Mouse (Mus musculus) midbrain, embryonic 16.5 days (tissue): Measurements from ENCODE around the gene Col6a1. TPM values are rescaled to one million over a fixed set of nuclear protein-coding genes. Genes with fewer than 3 reads are reported as not detected.

Source experiments
- ATAC-seq: fragments of 200-750 bp; cut with Nextera tagmentation; 2 replicates; pipeline ENCODE4 v1.8.0; 2017; ENCODE audit warnings: moderate TSS enrichment
- H3K27ac ChIP-seq: fragments of 300-500 bp; sonication (generic); 2 replicates; pipeline ENCODE4 v1.5.1; 2014; ENCODE audit warnings: mild to moderate bottlenecking, low read length, mixed read lengths
- H3K27me3 ChIP-seq: fragments of 300-500 bp; sonication (generic); 2 replicates; pipeline ENCODE4 v1.6.1; 2014; ENCODE audit warnings: low read depth, low read length, mixed read lengths; ENCODE audit not compliant: control insufficient read depth, insufficient read depth
- H3K36me3 ChIP-seq: fragments of 300-500 bp; sonication (generic); 2 replicates; pipeline ENCODE4 v1.6.1; 2014; ENCODE audit warnings: mild to moderate bottlenecking, low read length, moderate library complexity, mixed read lengths; ENCODE audit not compliant: control insufficient read depth, insufficient read depth
- H3K4me1 ChIP-seq: fragments of 300-500 bp; sonication (generic); 2 replicates; pipeline ENCODE4 v1.6.1; 2014; ENCODE audit warnings: mild to moderate bottlenecking, low read length, mixed read lengths; ENCODE audit not compliant: control insufficient read depth, insufficient read depth
- H3K4me2 ChIP-seq: fragments of 300-500 bp; sonication (generic); 2 replicates; pipeline ENCODE4 v1.6.1; 2014; ENCODE audit warnings: mild to moderate bottlenecking, low read length, mixed read lengths
- H3K4me3 ChIP-seq: fragments of 300-500 bp; sonication (generic); 2 replicates; pipeline ENCODE4 v1.5.1; 2014; ENCODE audit warnings: low read depth, mild to moderate bottlenecking, low read length, moderate library complexity, mixed read lengths
- H3K9ac ChIP-seq: fragments of 300-500 bp; sonication (generic); 2 replicates; pipeline ENCODE4 v1.6.1; 2014; ENCODE audit warnings: low read depth, low read length, mixed read lengths
- H3K9me3 ChIP-seq: fragments of 300-500 bp; sonication (generic); replicated peaks from 2 replicates; pipeline ENCODE4 v1.6.1; 2014; ENCODE audit warnings: mild to moderate bottlenecking, low read length, mixed read lengths; ENCODE audit not compliant: control insufficient read depth, poor library complexity, severe bottlenecking
- WGBS: fragments of 180-500 bp; shearing (Covaris S2); extraction: QIAGEN DNeasy Blood & Tissue Kit; methylation state at CpG from one replicate; pipeline ENCODE4 v1.1.7; 2014; 5-methylcytosine and 5-hydroxymethylcytosine counted together
- polyA plus RNA-seq: library from polyadenylated mRNA; unstranded; fragments of >200 nt; fragmentation: Nextera tagmentation; extraction: Ambion mirVana; gene quantifications from 2 replicates; pipeline ENCODE4 v1.2.1, GENCODE M21; 2015

Gene Col6a1
- polyA plus RNA-seq, 1 experiment from 2014 or later = 17.0 TPM

DNA sequence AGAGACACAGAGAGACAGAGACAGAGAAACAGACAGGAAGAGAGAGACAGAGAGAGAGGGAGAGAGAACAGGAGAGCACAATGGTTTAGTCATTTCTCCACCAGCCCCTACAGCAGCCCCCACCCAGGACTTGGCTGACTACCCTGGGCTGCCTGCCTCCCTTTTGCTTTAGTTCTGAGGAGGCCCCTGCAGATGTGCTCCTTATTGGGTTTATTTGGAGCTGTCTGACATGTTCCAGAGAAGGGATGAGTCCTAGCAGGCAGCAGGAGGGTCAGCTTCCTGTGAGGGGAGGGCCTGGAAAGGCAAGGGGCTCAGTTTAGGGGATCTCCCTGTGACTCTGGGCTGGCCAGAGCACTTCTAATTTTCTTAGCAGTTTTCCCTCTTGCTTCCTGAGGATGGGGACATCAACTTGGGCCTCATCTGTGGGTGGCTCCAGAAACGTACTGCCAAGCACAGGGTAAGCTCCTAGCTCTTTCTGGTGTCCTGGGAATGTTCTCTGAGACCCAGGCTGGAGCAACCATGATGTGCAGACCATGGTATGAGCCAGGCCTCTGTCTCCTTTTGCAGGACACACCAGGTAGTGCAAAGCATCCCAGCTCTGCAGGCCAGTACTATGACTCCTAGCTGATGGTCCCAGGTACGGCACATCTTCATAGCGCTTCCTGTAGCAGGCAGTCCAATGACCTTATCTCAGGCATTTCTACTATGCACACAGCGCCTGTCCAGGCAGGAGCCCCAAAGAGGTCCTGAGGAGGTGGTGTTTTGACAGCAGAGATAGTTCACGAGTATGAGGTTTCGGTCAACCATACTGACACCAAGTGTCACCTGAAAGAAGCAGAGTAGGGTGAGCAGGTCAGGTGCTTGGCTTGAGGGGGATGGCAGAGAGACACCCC, 45.0 kb downstream of the Col6a1 start:
- 92% methylated on average over 6 of the region's 6 CpGs for WGBS
- H3K27ac ChIP-seq = no peak overlapping the region
- ATAC-seq = no peak

GRCm38 (mm10) chr10:76678122-76678521, 47.8 kb downstream of the Col6a1 start:
- H3K9ac ChIP-seq = no peak overlapping the region
- no peaks in the 10 kb centered on the region for H3K4me1 ChIP-seq
- no peaks in the 10 kb centered on the region for H3K9me3 ChIP-seq
- ATAC-seq = no peak
- H3K4me2 ChIP-seq = no peak overlapping the region
- no peaks in the 10 kb centered on the region for H3K36me3 ChIP-seq
- H3K27ac ChIP-seq = no peak overlapping the region
- no peak overlapping the region for H3K4me3 ChIP-seq
- 71% methylated on average over 7 of the region's 7 CpGs for WGBS
- H3K27me3 ChIP-seq = no peaks in the 10 kb centered on the region

More for the DNA sequence above, 45.0 kb downstream of the Col6a1 start:
- no peak overlapping the region for H3K9ac ChIP-seq
- no peak overlapping the region for H3K4me2 ChIP-seq
- H3K27me3 ChIP-seq = no peaks in the 10 kb centered on the region
- H3K9me3 ChIP-seq = no peaks in the 10 kb centered on the region
- no peaks in the 10 kb centered on the region for H3K4me1 ChIP-seq
- no peak overlapping the region for H3K4me3 ChIP-seq
- H3K36me3 ChIP-seq = no peaks in the 10 kb centered on the region

DNA sequence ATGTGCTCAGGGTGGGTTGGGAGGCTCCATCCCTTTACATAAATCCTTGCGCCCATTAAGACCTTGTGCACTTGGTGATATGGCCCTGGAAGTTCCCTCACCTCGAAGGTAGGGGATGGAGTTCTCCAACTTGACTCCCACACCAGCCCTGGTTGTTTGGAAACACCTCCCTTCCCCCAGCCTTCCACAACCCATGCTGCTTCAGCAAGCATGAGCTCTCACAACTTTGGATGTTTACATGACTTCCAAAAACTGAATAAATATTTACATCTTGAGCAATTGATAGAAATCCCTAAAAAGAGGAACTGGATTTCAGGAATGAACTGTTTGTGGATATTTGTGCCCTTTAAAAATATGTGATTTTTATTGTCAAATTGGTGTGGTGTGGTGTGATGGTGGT, 50.7 kb downstream of the Col6a1 start:
- Histone ChIP-seq H3K9me3 (no peaks in the 10 kb centered on the region), H3K27me3 (no peaks in the 10 kb centered on the region), H3K4me2 (no peak overlapping the region), H3K36me3 (no peaks in the 10 kb centered on the region), H3K9ac (no peak overlapping the region), H3K4me1 (no peaks in the 10 kb centered on the region), H3K4me3 (no peak overlapping the region), H3K27ac (no peak overlapping the region)
- 90% methylated on average over 2 of the region's 2 CpGs for WGBS
- no peak for ATAC-seq

DNA sequence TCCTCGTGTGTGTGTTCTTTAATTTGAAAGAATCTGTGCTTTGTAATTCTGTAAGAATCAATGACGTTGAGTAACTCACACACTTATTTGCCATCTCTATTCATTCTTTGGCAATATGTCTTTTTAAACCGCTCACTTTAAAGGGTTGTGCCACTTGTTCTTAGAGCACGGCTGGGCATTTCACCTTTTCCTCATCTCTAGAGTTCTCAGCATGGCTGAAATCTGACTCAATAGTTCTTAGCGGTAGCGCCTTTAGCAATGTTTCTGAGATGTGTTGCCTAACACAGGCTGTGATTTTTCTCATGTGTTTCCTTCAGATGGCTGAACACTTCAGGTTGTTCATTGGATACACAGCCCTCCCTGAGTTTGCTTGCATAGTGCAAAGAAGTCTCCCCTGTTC, 51.4 kb downstream of the Col6a1 start:
- H3K9ac ChIP-seq = no peak overlapping the region
- no peak overlapping the region for H3K4me3 ChIP-seq
- H3K27ac ChIP-seq = no peak overlapping the region
- ATAC-seq = no peak
- WGBS = 82% methylated on average over 6 of the region's 6 CpGs
- H3K9me3 ChIP-seq = no peaks in the 10 kb centered on the region
- no peaks in the 10 kb centered on the region for H3K27me3 ChIP-seq
- no peak overlapping the region for H3K4me2 ChIP-seq
- no peaks in the 10 kb centered on the region for H3K36me3 ChIP-seq
- H3K4me1 ChIP-seq = no peaks in the 10 kb centered on the region

GRCm38 (mm10) chr10:76671939-76672338, 54.0 kb downstream of the Col6a1 start:
- H3K9ac ChIP-seq = no peak overlapping the region
- ATAC-seq = no peak
- H3K36me3 ChIP-seq = no peaks in the 10 kb centered on the region
- peaks cover 3% of the 10 kb centered on the region; the same call in 1 of the 2 replicates for H3K9me3 ChIP-seq
- no peak overlapping the region for H3K4me3 ChIP-seq
- no peaks in the 10 kb centered on the region for H3K27me3 ChIP-seq
- WGBS = 87% methylated on average over 9 of the region's 9 CpGs
- H3K4me2 ChIP-seq = no peak overlapping the region
- H3K4me1 ChIP-seq = no peaks in the 10 kb centered on the region
- H3K27ac ChIP-seq = no peak overlapping the region

DNA sequence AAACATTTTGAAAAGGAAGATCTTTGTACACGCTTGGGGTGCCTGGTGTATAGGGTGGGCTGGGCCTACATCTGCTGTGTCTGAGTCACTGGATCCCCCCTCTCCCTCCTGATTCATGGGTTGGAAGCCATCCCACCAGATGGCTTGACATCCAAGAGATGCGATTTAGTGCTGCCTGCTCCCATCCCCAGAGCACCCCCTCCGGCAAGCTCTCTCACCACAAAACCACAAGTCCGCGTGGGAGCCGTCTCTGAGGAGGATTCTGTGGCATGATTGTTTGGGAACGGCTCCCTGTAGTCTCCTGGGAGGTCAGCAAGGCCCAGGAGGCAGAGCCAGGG, 57.1 kb downstream of the Col6a1 start:
- 70% methylated on average over 7 of the region's 7 CpGs for WGBS
- ATAC-seq = no peak

GRCm38 (mm10) chr10:76668261-76668946, 57.6 kb downstream of the Col6a1 start:
- WGBS = 100% methylated on average over 4 of the region's 4 CpGs
- Histone ChIP-seq H3K4me3 (no peak overlapping the region), H3K36me3 (no peaks in the 10 kb centered on the region), H3K4me2 (no peak overlapping the region), H3K9me3 (peaks cover 13% of the 10 kb centered on the region; the same call in 1 of the 2 replicates), H3K9ac (no peak overlapping the region), H3K27me3 (no peaks in the 10 kb centered on the region), H3K4me1 (no peaks in the 10 kb centered on the region), H3K27ac (no peak overlapping the region)
- ATAC-seq = no peak

More for the DNA sequence above, 57.1 kb downstream of the Col6a1 start:
- H3K27ac ChIP-seq = no peak overlapping the region
- H3K27me3 ChIP-seq = no peaks in the 10 kb centered on the region
- H3K4me1 ChIP-seq = no peaks in the 10 kb centered on the region
- no peak overlapping the region for H3K9ac ChIP-seq
- H3K4me2 ChIP-seq = no peak overlapping the region
- H3K4me3 ChIP-seq = no peak overlapping the region
- H3K36me3 ChIP-seq = no peaks in the 10 kb centered on the region
- H3K9me3 ChIP-seq = peaks cover 13% of the 10 kb centered on the region; the same call in 1 of the 2 replicates

- no peak overlapping the region for H3K4me2 ChIP-seq
- H3K9me3 ChIP-seq = peaks cover 13% of the 10 kb centered on the region; the same call in 1 of the 2 replicates
- no peak for ATAC-seq
- H3K4me3 ChIP-seq = no peak overlapping the region
- H3K4me1 ChIP-seq = no peaks in the 10 kb centered on the region
- H3K27me3 ChIP-seq = no peaks in the 10 kb centered on the region
- H3K9ac ChIP-seq = no peak overlapping the region
- 94% methylated on average over 1 of the region's 1 CpGs for WGBS
- H3K36me3 ChIP-seq = no peaks in the 10 kb centered on the region
- H3K27ac ChIP-seq = no peak overlapping the region
Observed at GRCm38 (mm10) chr10:76667197-76667805, 58.7 kb downstream of the Col6a1 start.

- Histone ChIP-seq H3K9me3 (peaks cover 13% of the 10 kb centered on the region; the same call in 1 of the 2 replicates), H3K4me2 (no peak overlapping the region), H3K9ac (no peak overlapping the region), H3K4me1 (no peaks in the 10 kb centered on the region), H3K27ac (no peak overlapping the region), H3K4me3 (no peak overlapping the region), H3K36me3 (no peaks in the 10 kb centered on the region), H3K27me3 (no peaks in the 10 kb centered on the region)
- ATAC-seq = no peak
- 90% methylated on average over 11 of the region's 11 CpGs for WGBS
Observed at GRCm38 (mm10) chr10:76665551-76665950, 60.4 kb downstream of the Col6a1 start.
